Mouse (Mus musculus): ENCODE measurements around the gene Naga. TPM values are rescaled to one million over a fixed set of nuclear protein-coding genes. Genes with fewer than 3 reads are reported as not detected.

Naga gene
- total and polyA plus RNA-seq, 2 experiments from 2014 or later = 37.5 to 45.2 TPM

DNA sequence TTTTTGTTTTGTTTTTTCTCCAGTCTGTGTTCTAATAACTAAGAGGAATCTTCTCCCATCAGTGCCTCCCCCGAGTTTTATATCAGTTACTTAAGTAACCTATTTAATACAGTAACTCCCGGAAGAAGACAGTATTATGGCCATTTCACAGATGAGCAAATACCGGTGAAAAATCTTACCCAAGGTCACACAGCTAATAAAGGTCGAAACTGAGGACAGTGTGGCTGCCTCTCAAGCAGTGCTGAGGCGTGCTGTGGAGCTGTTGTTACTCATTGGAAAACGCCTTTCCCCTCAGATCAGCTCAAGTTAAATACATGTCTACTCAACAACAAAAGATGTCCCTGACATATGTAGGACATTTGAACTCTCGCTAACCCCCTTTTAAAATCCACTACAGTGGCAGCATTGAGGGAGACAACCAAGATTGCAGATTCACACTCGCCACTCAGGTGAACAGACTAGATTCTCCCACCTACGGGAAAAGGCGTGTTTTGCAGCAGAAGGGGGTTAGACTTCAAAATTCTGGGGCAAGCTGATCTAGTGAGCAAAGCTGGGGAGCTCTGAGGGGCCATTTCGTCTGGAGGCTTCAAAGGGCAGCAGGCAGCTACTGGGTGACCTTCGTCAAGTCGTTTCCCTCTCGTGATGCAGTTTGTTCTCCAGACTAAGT, 14.5 kb upstream of the Naga start:
- H3K36me3 ChIP-seq (replicated peaks; ENCODE audit: control insufficient read depth, insufficient read depth, low read length) = peaks cover 29% of the 10 kb centered on the region
- peaks cover 14% of the 10 kb centered on the region for H3K4me1 ChIP-seq (ENCODE audit: control insufficient read depth, insufficient read depth)
- TF ChIP-seq EP300 (IDR thresholded peaks at IDR 0.05; ENCODE audit: low read depth) (no peak), CTCF (IDR thresholded peaks at IDR 0.05; ENCODE audit: low read depth) (no peak)
- DNase-seq (ENCODE audit: low spot score) (no peak), ATAC-seq (ENCODE audit: insufficient read depth, low read depth) (no peak)
- peak overlapping the region; percentile 89 for H3K4me2 ChIP-seq (ENCODE audit: low read depth, low read length)
- no peaks in the 10 kb centered on the region for H3K27me3 ChIP-seq (ENCODE audit: control insufficient read depth, insufficient read depth, low read length)
- H3K4me3 ChIP-seq (ENCODE audit: low read depth, low read length) = peak overlapping the region; percentile 91
- WGBS = 19% methylated on average over 14 of the region's 14 CpGs
- H3K27ac ChIP-seq (ENCODE audit: low read depth) = peak overlapping the region; percentile 96
- H3K9ac ChIP-seq (replicated peaks; ENCODE audit: low read depth, low read length) = peak overlapping the region; percentile 99
- no peaks in the 10 kb centered on the region for H3K9me3 ChIP-seq (replicated peaks; ENCODE audit: control insufficient read depth, low read length)

DNA sequence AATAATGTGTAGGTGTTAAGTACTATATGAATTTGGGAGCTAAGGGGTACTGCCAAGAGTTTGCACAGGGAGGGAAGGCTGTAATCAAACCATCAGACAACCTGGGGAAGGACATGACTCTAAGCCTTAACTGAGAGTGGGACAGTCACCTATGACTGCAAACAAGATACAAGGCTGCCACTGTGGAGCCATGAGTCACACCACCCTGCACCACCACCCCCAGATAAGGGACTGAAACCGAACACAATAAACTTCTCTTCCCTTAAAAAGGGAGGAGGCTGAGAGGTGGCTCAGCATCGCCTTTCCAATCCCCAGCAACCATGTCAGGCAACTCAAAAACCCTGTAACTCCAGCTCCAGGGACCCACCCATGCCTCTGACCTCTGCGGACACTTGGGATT, 12.8 kb upstream of the Naga start:
- Histone ChIP-seq H3K36me3 (replicated peaks; ENCODE audit: control insufficient read depth, insufficient read depth, low read length) (peaks cover 35% of the 10 kb centered on the region), H3K27me3 (ENCODE audit: control insufficient read depth, insufficient read depth, low read length) (no peaks in the 10 kb centered on the region), H3K4me2 (ENCODE audit: low read depth, low read length) (0 out of 2 replicates have a peak overlapping the region, but pooled peaks have one; percentile 89), H3K4me3 (ENCODE audit: low read depth, low read length) (no peak overlapping the region), H3K27ac (ENCODE audit: low read depth) (peak overlapping the region; percentile 30; the same call in 1 of the 2 replicates), H3K4me1 (ENCODE audit: control insufficient read depth, insufficient read depth) (peaks cover 22% of the 10 kb centered on the region), H3K9ac (replicated peaks; ENCODE audit: low read depth, low read length) (no peak overlapping the region), H3K9me3 (replicated peaks; ENCODE audit: control insufficient read depth, low read length) (no peaks in the 10 kb centered on the region)
- DNase-seq (ENCODE audit: low spot score) = no peak
- ATAC-seq (ENCODE audit: insufficient read depth, low read depth) = no peak
- 42% methylated on average over 3 of the region's 3 CpGs for WGBS
- no peak for TF ChIP-seq EP300 (IDR thresholded peaks at IDR 0.05; ENCODE audit: low read depth)
- no peak for TF ChIP-seq CTCF (IDR thresholded peaks at IDR 0.05; ENCODE audit: low read depth)

DNA sequence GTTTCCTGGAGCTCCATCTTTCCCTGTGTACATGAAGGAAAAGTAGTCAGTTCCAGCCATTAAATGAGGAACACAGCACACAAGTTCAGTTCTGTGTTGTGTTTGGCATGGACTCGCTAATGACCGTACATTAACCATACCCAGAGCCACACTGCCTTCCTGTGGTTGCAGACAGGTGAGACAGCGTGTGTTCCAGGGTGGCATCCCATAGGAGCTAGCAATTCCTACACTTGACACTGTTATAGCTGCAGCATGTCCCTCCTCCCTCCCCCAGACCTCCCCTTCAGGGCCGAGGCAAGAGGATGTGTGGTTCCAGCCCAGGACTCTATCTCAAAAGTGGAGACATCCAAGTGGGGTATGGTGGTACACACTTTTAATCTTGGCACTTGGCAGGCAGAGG, 11.6 kb upstream of the Naga start:
- ATAC-seq (ENCODE audit: insufficient read depth, low read depth) (no peak), DNase-seq (ENCODE audit: low spot score) (no peak)
- TF ChIP-seq EP300 (IDR thresholded peaks at IDR 0.05; ENCODE audit: low read depth) (no peak), CTCF (IDR thresholded peaks at IDR 0.05; ENCODE audit: low read depth) (no peak)
- peaks cover 22% of the 10 kb centered on the region for H3K4me1 ChIP-seq (ENCODE audit: control insufficient read depth, insufficient read depth)
- H3K4me3 ChIP-seq (ENCODE audit: low read depth, low read length) = no peak overlapping the region
- no peak overlapping the region for H3K27ac ChIP-seq (ENCODE audit: low read depth)
- H3K9me3 ChIP-seq (replicated peaks; ENCODE audit: control insufficient read depth, low read length) = no peaks in the 10 kb centered on the region
- WGBS = 76% methylated on average over 4 of the region's 4 CpGs
- no peak overlapping the region for H3K4me2 ChIP-seq (ENCODE audit: low read depth, low read length)
- no peak overlapping the region for H3K9ac ChIP-seq (replicated peaks; ENCODE audit: low read depth, low read length)
- no peaks in the 10 kb centered on the region for H3K27me3 ChIP-seq (ENCODE audit: control insufficient read depth, insufficient read depth, low read length)
- H3K36me3 ChIP-seq (replicated peaks; ENCODE audit: control insufficient read depth, insufficient read depth, low read length) = peaks cover 35% of the 10 kb centered on the region

DNA sequence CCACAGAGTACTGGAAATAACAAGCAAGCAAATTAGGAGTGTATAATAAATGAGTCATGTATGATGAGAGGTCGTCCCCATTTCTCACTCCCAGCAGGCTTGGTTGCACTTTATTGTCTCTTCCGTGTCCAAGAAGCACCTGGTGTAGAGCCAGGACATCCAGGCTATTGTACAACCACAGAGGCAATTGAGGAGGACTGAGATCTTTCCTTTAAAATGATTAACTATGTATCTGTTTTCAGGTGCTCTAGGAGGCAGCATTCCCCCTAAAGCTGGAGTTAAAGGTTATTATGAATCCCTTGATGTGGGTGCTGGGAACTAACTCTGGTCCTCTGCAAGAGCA, 10.2 kb upstream of the Naga start:
- Histone ChIP-seq H3K4me1 (ENCODE audit: control insufficient read depth, insufficient read depth) (peaks cover 18% of the 10 kb centered on the region), H3K9me3 (replicated peaks; ENCODE audit: control insufficient read depth, low read length) (no peaks in the 10 kb centered on the region), H3K27me3 (ENCODE audit: control insufficient read depth, insufficient read depth, low read length) (no peaks in the 10 kb centered on the region), H3K4me2 (ENCODE audit: low read depth, low read length) (no peak overlapping the region), H3K36me3 (replicated peaks; ENCODE audit: control insufficient read depth, insufficient read depth, low read length) (peaks cover 35% of the 10 kb centered on the region), H3K9ac (replicated peaks; ENCODE audit: low read depth, low read length) (no peak overlapping the region), H3K27ac (ENCODE audit: low read depth) (no peak overlapping the region), H3K4me3 (ENCODE audit: low read depth, low read length) (no peak overlapping the region)
- ATAC-seq (ENCODE audit: insufficient read depth, low read depth) = no peak
- WGBS = 93% methylated on average over 2 of the region's 2 CpGs
- no peak for DNase-seq (ENCODE audit: low spot score)
- TF ChIP-seq CTCF (IDR thresholded peaks at IDR 0.05; ENCODE audit: low read depth) (no peak), EP300 (IDR thresholded peaks at IDR 0.05; ENCODE audit: low read depth) (no peak)

DNA sequence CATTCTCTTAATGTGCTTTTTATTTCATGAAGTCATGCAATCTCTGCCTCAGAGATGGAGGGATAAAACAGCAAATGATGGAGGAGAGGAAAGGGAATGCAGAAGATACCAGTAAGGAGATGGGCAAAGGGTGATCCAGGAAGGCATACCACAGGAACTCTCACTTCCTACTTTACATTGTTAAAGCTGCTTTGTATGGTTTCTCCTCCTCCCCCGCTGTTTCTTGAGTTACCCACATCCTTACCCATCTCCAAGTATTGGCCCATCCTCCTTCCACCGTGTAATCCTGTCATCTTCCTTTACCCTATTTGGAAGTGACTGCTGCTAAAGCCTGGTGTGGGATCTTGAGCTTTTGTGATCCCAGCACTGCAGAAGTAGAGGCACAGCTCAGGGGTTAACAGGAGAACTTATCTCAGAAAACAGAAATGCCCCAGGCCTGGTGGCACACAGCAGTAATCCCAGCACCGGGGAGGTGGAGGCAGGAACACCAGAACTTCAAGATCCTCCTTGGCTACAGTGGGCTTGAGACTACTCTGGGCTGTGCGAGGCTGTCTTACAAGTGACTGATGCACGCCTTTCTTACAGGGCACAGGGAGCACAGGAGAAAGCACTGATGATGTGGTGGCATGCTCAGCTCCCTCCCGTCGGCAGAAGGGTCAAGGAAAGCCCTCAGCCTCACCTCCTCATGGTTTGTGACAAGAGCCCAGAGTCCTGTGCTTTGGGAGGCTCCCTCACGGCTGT, 9.7 kb upstream of the Naga start:
- ATAC-seq (ENCODE audit: insufficient read depth, low read depth) (no peak), DNase-seq (ENCODE audit: low spot score) (no peak)
- Histone ChIP-seq H3K9me3 (replicated peaks; ENCODE audit: control insufficient read depth, low read length) (no peaks in the 10 kb centered on the region), H3K27me3 (ENCODE audit: control insufficient read depth, insufficient read depth, low read length) (no peaks in the 10 kb centered on the region), H3K4me1 (ENCODE audit: control insufficient read depth, insufficient read depth) (peaks cover 18% of the 10 kb centered on the region), H3K4me2 (ENCODE audit: low read depth, low read length) (no peak overlapping the region), H3K27ac (ENCODE audit: low read depth) (no peak overlapping the region), H3K9ac (replicated peaks; ENCODE audit: low read depth, low read length) (no peak overlapping the region), H3K4me3 (ENCODE audit: low read depth, low read length) (no peak overlapping the region), H3K36me3 (replicated peaks; ENCODE audit: control insufficient read depth, insufficient read depth, low read length) (peaks cover 35% of the 10 kb centered on the region)
- TF ChIP-seq CTCF (IDR thresholded peaks at IDR 0.05; ENCODE audit: low read depth) (no peak), EP300 (IDR thresholded peaks at IDR 0.05; ENCODE audit: low read depth) (no peak)
- 84% methylated on average over 8 of the region's 8 CpGs for WGBS

All from heart, postnatal 0 days (tissue).